Mouse (Mus musculus): ENCODE data around the gene Cdcp2.

- TF ChIP-seq USF1 (IDR thresholded peaks at IDR 0.05; ENCODE audit: low read depth), result no peak
- no peak for TF ChIP-seq CTCF (IDR thresholded peaks at IDR 0.05; ENCODE audit: control insufficient read depth, insufficient read depth, insufficient read length)
- no peak for TF ChIP-seq MAX (IDR thresholded peaks at IDR 0.05)
- no peak for TF ChIP-seq MYOD1 (IDR thresholded peaks at IDR 0.05; ENCODE audit: control insufficient read depth, insufficient read length, low read depth)
- no peak for TF ChIP-seq CEBPB (IDR thresholded peaks at IDR 0.05; ENCODE audit: low read depth)
- no peak for TF ChIP-seq MYOG (IDR thresholded peaks at IDR 0.05; ENCODE audit: control insufficient read depth, extremely low read depth, insufficient read length)
Observed at GRCm38 (mm10) chr4:107048568-107049162, 48.0 kb upstream of the Cdcp2 start.
